In the genomic region with DNA sequence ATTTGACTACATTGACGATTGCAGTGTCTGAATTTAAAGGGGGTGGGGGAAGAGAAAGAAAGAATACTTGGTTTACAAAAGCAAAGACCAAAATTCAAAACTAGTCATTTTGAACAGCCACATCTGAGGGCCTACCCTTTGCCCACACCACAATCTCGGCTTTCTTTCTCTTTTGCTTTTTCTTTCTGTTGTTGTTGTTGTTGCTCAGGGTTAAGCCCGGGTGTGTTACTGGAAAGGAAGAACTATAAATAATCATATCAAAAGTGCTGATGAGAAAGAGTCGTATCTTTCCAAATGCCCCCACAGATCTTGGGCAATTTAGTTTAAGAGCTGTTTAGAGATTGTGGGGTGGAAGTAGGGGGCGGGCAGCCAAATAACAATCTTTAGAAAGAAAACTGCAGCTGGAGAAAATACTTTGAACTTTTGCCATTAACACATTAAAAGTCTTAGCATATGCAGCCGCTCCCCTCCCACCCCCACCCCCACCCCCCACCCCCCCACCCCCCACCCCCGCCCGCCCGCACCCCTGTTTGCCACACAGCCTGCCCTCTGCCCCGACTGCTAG, we compare ENCODE assay signal across 9 mouse cellular contexts. TPM values are rescaled to one million over a fixed set of nuclear protein-coding genes. Genes with fewer than 3 reads are reported as not detected.
DNase-seq lines count a peak whose midpoint lies in the region; ATAC-seq lines count a peak whose summit lies in the region.
"Had no signal": no experiment of that assay in that cellular context is flagged by ENCODE, and none has a peak within 500 bp of the region (broad histone marks: within the 10 kb centered on the region; RNA-seq: fewer than 3 reads in every experiment).

No protein-coding gene starts in this region.

- no peak for DNase-seq in heart, postnatal 36 days
- peak; percentile 29 for DNase-seq in NIH3T3 (ENCODE audit: low read depth)
- no peak for DNase-seq in urinary bladder, adult 18-20 months (ENCODE audit: low spot score in 2 of 2)
- no peak for DNase-seq in layer of hippocampus, adult 9-11 months
- DNase-seq in ovary, postnatal 10 days (ENCODE audit: low spot score): no peak

- H3K4me1 ChIP-seq in heart, embryonic 13.5 days: peaks cover 99% of the 10 kb centered on the region
- H3K4me1 ChIP-seq in hindbrain, embryonic 13.5 days (replicated peaks): peaks cover 99% of the 10 kb centered on the region
- H3K4me1 ChIP-seq in midbrain, embryonic 12.5 days: peaks cover 98% of the 10 kb centered on the region

- no peaks in the 10 kb centered on the region for H3K9me3 ChIP-seq in heart, embryonic 13.5 days
- no peaks in the 10 kb centered on the region for H3K9me3 ChIP-seq in hindbrain, embryonic 13.5 days
- no peaks in the 10 kb centered on the region for H3K9me3 ChIP-seq in midbrain, embryonic 12.5 days

- H3K36me3 ChIP-seq in heart, embryonic 13.5 days: peaks cover 36% of the 10 kb centered on the region
- peaks cover 14% of the 10 kb centered on the region for H3K36me3 ChIP-seq in hindbrain, embryonic 13.5 days
- peaks cover 14% of the 10 kb centered on the region for H3K36me3 ChIP-seq in midbrain, embryonic 12.5 days

- H3K4me3 ChIP-seq in heart, embryonic 13.5 days: no peak overlapping the region; the same call in 1 of the 2 replicates
- H3K4me3 ChIP-seq in hindbrain, embryonic 13.5 days: peak overlapping the region; percentile 39
- H3K4me3 ChIP-seq in midbrain, embryonic 12.5 days: peak overlapping the region; percentile 24

- WGBS in heart, embryonic 13.5 days: 28% methylated on average over 10 of the region's 10 CpGs
- 20% methylated on average over 10 of the region's 10 CpGs for WGBS in hindbrain, embryonic 13.5 days
- WGBS in midbrain, embryonic 12.5 days: 14% methylated on average over 10 of the region's 10 CpGs

- no peak for ATAC-seq in heart, embryonic 13.5 days (ENCODE audit: extremely low read depth, insufficient number of reproducible peaks, low FRiP score, low TSS enrichment)
- ATAC-seq in hindbrain, embryonic 13.5 days (ENCODE audit: low FRiP score): no peak
- no peak for ATAC-seq in midbrain, embryonic 12.5 days (ENCODE audit: low FRiP score, low read depth)

- peak overlapping the region; percentile 50 for H3K4me2 ChIP-seq in heart, embryonic 13.5 days
- H3K4me2 ChIP-seq in hindbrain, embryonic 13.5 days: peak overlapping the region; percentile 74
- peak overlapping the region; percentile 61 for H3K4me2 ChIP-seq in midbrain, embryonic 12.5 days (replicated peaks)

- peak overlapping the region; percentile 89 for H3K27ac ChIP-seq in heart, embryonic 13.5 days (replicated peaks)
- H3K27ac ChIP-seq in hindbrain, embryonic 13.5 days: peak overlapping the region; percentile 98
- peak overlapping the region; percentile 99 for H3K27ac ChIP-seq in midbrain, embryonic 12.5 days (replicated peaks)
- H3K27ac ChIP-seq: macrophage had no signal

- intact Hi-C loops in heart, postnatal 36 days (cut with DNase I): no loop called here

- H3K27me3 ChIP-seq in heart, embryonic 13.5 days (replicated peaks): no peaks in the 10 kb centered on the region
- no peaks in the 10 kb centered on the region for H3K27me3 ChIP-seq in hindbrain, embryonic 13.5 days
- H3K27me3 ChIP-seq in midbrain, embryonic 12.5 days: no peaks in the 10 kb centered on the region

- H3K9ac ChIP-seq in heart, embryonic 13.5 days: peak overlapping the region; percentile 73
- H3K9ac ChIP-seq in hindbrain, embryonic 13.5 days: peak overlapping the region; percentile 74
- H3K9ac ChIP-seq in midbrain, embryonic 12.5 days (replicated peaks): peak overlapping the region; percentile 51

RNA-seq across cellular contexts. Expression of a gene that starts 20.7 kb away (rescaled TPM):
- 41.5 and 42.4 TPM in 2 replicates for polyA plus RNA-seq in heart, embryonic 13.5 days (2015; fragmentation: Nextera tagmentation; extraction: Ambion mirVana)
- total RNA-seq in heart, postnatal 36 days (2021): 10 to 100 TPM; 46.5 to 48.0 TPM
- polyA plus RNA-seq in hindbrain, embryonic 13.5 days (2015; fragmentation: Nextera tagmentation; extraction: Ambion mirVana): 82.2 and 86.6 TPM in 2 replicates
- 70.6 and 71.2 TPM in 2 replicates for polyA plus RNA-seq in midbrain, embryonic 12.5 days (2016; fragmentation: Nextera tagmentation; extraction: Ambion mirVana)
